Mouse (Mus musculus) brain, embryonic 14.5 days (tissue): Measurements from ENCODE around the gene Actr8.

Experiments
- CTCF ChIP-seq: fragments of 200-500 bp; IDR thresholded peaks from 2 replicates; pipeline ENCODE4 v1.5.1; 2012; ENCODE audit warnings: inconsistent platforms, mild to moderate bottlenecking, moderate library complexity, borderline replicate concordance; ENCODE audit not compliant: insufficient read depth, insufficient read length; ENCODE audit errors: extremely low read depth
- POLR2A ChIP-seq: fragments of 200-500 bp; IDR thresholded peaks from 2 replicates; pipeline ENCODE4 v1.6.1; 2012; ENCODE audit warnings: mild to moderate bottlenecking, inconsistent platforms, borderline replicate concordance; ENCODE audit not compliant: poor library complexity, insufficient read depth, insufficient read length, severe bottlenecking; ENCODE audit errors: extremely low read depth

DNA sequence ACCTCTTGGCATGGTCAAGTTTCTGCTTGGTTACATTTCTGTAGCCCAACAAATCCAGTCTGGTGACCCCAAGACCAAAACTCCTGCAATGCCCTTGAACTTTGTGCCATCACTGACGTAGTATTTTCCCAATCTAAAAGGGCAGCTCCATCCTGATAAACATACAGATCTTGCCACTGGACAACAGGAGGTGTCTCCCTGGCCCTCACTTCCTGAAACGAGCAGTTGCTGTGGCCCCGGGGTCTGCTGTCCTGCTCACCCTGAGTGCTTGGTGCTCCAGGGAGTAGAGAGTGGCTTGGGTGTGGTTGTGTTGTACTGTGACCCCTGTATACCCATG is 21.3 kb downstream of the Actr8 start:
- no peak for TF ChIP-seq CTCF
- TF ChIP-seq POLR2A = no peak
